Mouse (Mus musculus) layer of hippocampus, postnatal 10 days (tissue): ENCODE results near the gene Cdkn3. TPM values are rescaled to one million over a fixed set of nuclear protein-coding genes. Genes with fewer than 3 reads are reported as not detected.

ENCODE experiments used
- total RNA-seq, 2 experiments: library from RNA; stranded (reverse); gene quantifications; 2 replicates each; pipeline ENCODE4 v1.2.3; 2021

Cdkn3 gene
- total RNA-seq, 2 experiments from 2014 or later = 1.4 to 3.0 TPM

Other genes with a start within 250 kb of the Cdkn3 start
- gene Cnih1, start 27.9 kb downstream of the Cdkn3 start, total RNA-seq = 10 to 100 TPM; 65.6 to 70.3 TPM
- gene Gmfb, start 61.7 kb downstream of the Cdkn3 start, total RNA-seq = 100 to 1,000 TPM; 161 to 175 TPM
- 10 to 100 TPM; 11.0 to 12.5 TPM for gene Cgrrf1, start 71.6 kb downstream of the Cdkn3 start, total RNA-seq
- 10 to 100 TPM; 12.6 to 13.0 TPM for gene Samd4, start 122.3 kb downstream of the Cdkn3 start, total RNA-seq